Mouse (Mus musculus): ENCODE measurements at regions not wholly inside any gene's neighbourhood (a gene's known extent, or its start where the extent isn't known, plus 50 kb on each side); places are given as distances from the start of the nearest gene placed in this dataset.

DNA sequence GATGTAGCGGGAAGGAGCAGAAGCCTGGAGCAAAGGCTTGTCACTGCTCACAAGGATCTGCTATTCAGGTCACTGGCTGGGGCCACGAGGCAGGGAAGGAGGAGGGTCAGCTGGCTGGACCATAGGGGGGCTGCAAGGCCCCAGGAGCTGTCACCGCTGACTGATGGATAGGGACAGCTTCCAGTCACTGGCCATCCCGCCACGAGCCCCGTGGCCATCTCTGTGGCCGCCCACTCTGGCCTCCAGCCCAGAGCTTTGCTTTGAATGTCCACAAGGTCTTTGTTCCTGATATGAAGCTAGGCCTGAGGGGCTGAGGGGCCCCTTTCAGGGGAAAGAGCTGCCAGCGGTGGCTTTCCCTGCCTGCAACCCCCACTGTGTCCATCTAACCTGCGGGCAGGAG is 111.9 kb downstream of the Mn1 start:
- TF ChIP-seq CTCF (IDR thresholded peaks at IDR 0.05; ENCODE audit: low read depth): no peak
- no peak for TF ChIP-seq EP300 (IDR thresholded peaks at IDR 0.05; ENCODE audit: low read depth)
